Mouse (Mus musculus): Measurements from ENCODE around the gene Cks1b. TPM values are rescaled to one million over a fixed set of nuclear protein-coding genes. Genes with fewer than 3 reads are reported as not detected.

Gene Cks1b
- total RNA-seq, 1 experiment = 190 TPM

DNA sequence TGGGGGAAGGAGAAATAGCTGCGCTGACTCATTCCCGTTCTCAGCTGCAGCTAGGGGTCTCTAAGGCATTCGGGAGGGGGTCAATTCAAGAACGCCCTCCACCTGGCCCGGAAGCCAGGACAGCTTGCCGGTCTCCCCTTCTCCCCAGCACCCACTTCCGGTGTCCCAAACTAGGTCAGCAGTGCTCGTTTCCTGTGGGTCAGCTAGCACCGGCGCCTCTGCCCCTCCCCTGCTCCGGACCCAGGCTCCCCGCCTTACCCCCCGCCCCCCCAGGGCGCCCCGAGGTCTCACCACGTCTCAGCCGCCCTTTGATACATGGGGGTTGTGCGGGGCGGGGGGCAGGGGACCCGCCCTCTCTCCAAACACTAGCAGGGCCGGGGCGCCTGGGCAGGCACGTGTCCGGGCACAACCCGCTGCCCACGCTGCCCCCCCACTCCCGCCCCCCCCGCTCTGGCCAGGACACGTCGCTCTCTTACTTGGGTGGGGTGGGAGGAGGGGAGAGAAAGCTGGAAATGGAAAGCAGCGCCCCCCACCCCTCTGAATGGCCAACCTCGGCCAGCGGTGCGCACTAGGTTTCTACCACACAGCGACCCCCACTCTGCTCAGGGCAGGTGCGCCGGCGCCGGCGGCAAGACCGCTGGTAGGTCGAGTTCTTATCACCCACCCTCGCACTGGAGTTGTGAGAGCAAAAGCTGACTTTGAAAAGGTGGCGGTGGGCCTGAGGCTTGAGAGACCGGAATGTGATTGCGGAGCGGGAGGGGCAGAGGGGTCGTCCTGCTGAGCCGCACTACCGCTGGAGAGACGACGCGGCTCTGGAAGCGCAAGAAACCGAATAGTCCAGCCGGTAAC is 26.3 kb downstream of the Cks1b start:
- Histone ChIP-seq H3K9ac (ENCODE audit: insufficient read depth, low read depth, low read length, poor library complexity, severe bottlenecking) (peak overlapping the region; percentile 71), H3K4me3 (ENCODE audit: insufficient read depth in 1 of 2, low read depth in 1 of 2, low read length in 2 of 2, poor library complexity in 1 of 2, severe bottlenecking in 1 of 2) (peak overlapping the region; percentile 71 to 75), H3K9me3 (ENCODE audit: control insufficient read depth, insufficient read depth, low read depth, low read length) (no peaks in the 10 kb centered on the region), H3K36me3 (ENCODE audit: control insufficient read depth, insufficient read depth, low read length, poor library complexity, severe bottlenecking) (no peaks in the 10 kb centered on the region; the same call in 1 of the 2 replicates), H3K4me1 (ENCODE audit: control insufficient read depth in 2 of 2, insufficient read depth in 2 of 2, low read length in 2 of 2, poor library complexity in 1 of 2) (peaks cover 0 to 30% of the 10 kb centered on the region in 2 experiments; a peak in 3 of 4 replicates), H3K27ac (ENCODE audit: insufficient read depth, low read depth, low read length, poor library complexity, severe bottlenecking) (peak overlapping the region; percentile 24; the same call in 1 of the 2 replicates)
- DNase-seq (ENCODE audit: low read depth, low spot score) = no peak
- TF ChIP-seq MAFK (IDR thresholded peaks at IDR 0.05; ENCODE audit: insufficient read depth, low read depth, low read length) (no peak), HCFC1 (IDR thresholded peaks at IDR 0.05; ENCODE audit: borderline replicate concordance, insufficient read depth, low read length) (no peak), ZC3H11A (IDR thresholded peaks at IDR 0.05; ENCODE audit: borderline replicate concordance, low read depth, low read length) (no peak), ZNF384 (IDR thresholded peaks at IDR 0.05; ENCODE audit: low read depth, low read length) (no peak), CHD2 (IDR thresholded peaks at IDR 0.05; ENCODE audit: low read depth, low read length) (no peak)
- in situ Hi-C loops (cut with MboI; ENCODE audit: low sequenced_read_pairs in 2 of 2, unreplicated experiment in 2 of 2) = no loop called here

DNA sequence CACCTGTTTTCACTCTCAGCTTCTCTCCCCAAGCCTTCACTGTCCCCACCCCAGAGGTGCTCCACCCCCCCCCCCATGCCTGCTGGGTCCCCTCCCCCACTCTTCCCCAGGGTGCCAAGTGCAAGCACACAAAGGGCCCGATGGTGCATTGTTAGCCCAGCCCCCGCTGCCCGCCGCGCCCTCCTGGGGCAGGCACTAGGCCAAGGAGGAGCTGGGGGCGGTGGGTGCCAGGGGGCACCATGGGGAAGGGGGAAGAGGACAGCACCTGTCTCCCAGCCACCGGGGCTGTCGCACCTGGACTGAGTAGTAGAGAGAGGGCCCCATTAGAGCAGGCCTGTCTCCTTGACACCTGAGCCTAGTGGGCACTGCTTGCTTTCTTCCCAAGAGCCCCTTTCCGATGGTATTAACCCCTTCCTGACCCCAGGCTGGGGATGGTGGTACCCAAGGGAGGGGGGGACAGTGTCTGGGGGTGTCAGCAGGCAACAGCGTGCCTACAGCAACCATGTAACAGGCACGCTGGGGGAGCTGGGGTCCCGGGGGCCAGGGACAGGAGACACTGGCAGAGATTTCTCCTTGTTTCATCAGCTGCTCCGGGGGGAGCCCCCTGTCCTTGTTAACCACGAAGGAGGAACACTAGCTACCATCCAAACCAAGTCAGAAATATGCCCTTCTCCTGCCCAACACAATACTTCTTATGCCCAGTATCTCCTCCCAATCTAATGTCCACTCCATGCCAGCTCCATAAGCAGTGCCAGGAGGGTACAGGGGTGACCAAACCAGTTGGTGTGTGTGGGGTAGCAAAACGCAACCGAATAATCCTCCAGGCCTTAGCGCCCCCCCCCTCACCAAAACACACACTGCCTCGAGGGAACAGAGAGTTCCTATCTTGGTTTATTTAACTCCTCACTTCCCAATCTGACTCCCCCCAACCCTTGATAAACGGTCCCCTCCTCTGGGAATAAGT is 27.2 kb downstream of the Cks1b start:
- Histone ChIP-seq H3K36me3 (ENCODE audit: control insufficient read depth, insufficient read depth, low read length, poor library complexity, severe bottlenecking) (no peaks in the 10 kb centered on the region; the same call in 1 of the 2 replicates), H3K9me3 (ENCODE audit: control insufficient read depth, insufficient read depth, low read depth, low read length) (no peaks in the 10 kb centered on the region), H3K4me1 (ENCODE audit: control insufficient read depth in 2 of 2, insufficient read depth in 2 of 2, low read length in 2 of 2, poor library complexity in 1 of 2) (peaks cover 0 to 38% of the 10 kb centered on the region in 2 experiments; a peak in 3 of 4 replicates), H3K9ac (ENCODE audit: insufficient read depth, low read depth, low read length, poor library complexity, severe bottlenecking) (peak overlapping the region; percentile 71), H3K4me3 (ENCODE audit: insufficient read depth in 1 of 2, low read depth in 1 of 2, low read length in 2 of 2, poor library complexity in 1 of 2, severe bottlenecking in 1 of 2) (peak overlapping the region; percentile 71 to 75), H3K27ac (ENCODE audit: insufficient read depth, low read depth, low read length, poor library complexity, severe bottlenecking) (no peak overlapping the region)
- DNase-seq (ENCODE audit: low read depth, low spot score) = no peak
- in situ Hi-C loops (cut with MboI; ENCODE audit: low sequenced_read_pairs in 2 of 2, unreplicated experiment in 2 of 2) = no loop called here
- TF ChIP-seq MAFK (IDR thresholded peaks at IDR 0.05; ENCODE audit: insufficient read depth, low read depth, low read length) (no peak), CHD2 (IDR thresholded peaks at IDR 0.05; ENCODE audit: low read depth, low read length) (no peak), ZNF384 (IDR thresholded peaks at IDR 0.05; ENCODE audit: low read depth, low read length) (no peak), ZC3H11A (IDR thresholded peaks at IDR 0.05; ENCODE audit: borderline replicate concordance, low read depth, low read length) (no peak), HCFC1 (IDR thresholded peaks at IDR 0.05; ENCODE audit: borderline replicate concordance, insufficient read depth, low read length) (no peak)

DNA sequence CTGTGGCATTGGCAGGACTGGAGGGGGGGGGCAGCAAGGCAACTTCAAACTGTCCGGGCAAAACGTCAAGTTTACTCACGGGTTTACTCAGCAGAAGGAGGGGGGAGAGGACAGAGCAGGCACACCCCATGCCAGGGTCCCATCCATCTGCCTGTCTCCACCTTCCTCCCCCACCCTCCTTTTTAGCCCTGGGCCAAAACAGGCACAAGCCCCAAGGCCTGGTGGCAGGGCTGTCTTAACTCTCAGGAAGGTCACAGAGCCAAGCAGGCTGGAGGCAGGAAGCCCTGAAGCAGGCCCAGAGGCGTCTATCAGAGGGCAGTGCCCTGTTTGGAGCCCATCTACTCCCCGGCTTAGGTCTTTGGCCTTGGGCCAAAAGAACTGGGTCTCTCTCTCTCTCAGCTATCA is 28.1 kb downstream of the Cks1b start:
- Histone ChIP-seq H3K4me1 (ENCODE audit: control insufficient read depth in 2 of 2, insufficient read depth in 2 of 2, low read length in 2 of 2, poor library complexity in 1 of 2) (peaks cover 0 to 42% of the 10 kb centered on the region in 2 experiments; a peak in 3 of 4 replicates), H3K27ac (ENCODE audit: insufficient read depth, low read depth, low read length, poor library complexity, severe bottlenecking) (no peak overlapping the region), H3K9me3 (ENCODE audit: control insufficient read depth, insufficient read depth, low read depth, low read length) (no peaks in the 10 kb centered on the region), H3K4me3 (ENCODE audit: insufficient read depth in 1 of 2, low read depth in 1 of 2, low read length in 2 of 2, poor library complexity in 1 of 2, severe bottlenecking in 1 of 2) (no peak overlapping the region), H3K36me3 (ENCODE audit: control insufficient read depth, insufficient read depth, low read length, poor library complexity, severe bottlenecking) (no peaks in the 10 kb centered on the region; the same call in 1 of the 2 replicates), H3K9ac (ENCODE audit: insufficient read depth, low read depth, low read length, poor library complexity, severe bottlenecking) (no peak overlapping the region)
- no peak for DNase-seq (ENCODE audit: low read depth, low spot score)
- TF ChIP-seq CHD2 (IDR thresholded peaks at IDR 0.05; ENCODE audit: low read depth, low read length) (no peak), HCFC1 (IDR thresholded peaks at IDR 0.05; ENCODE audit: borderline replicate concordance, insufficient read depth, low read length) (no peak), ZNF384 (IDR thresholded peaks at IDR 0.05; ENCODE audit: low read depth, low read length) (no peak), ZC3H11A (IDR thresholded peaks at IDR 0.05; ENCODE audit: borderline replicate concordance, low read depth, low read length) (no peak), MAFK (IDR thresholded peaks at IDR 0.05; ENCODE audit: insufficient read depth, low read depth, low read length) (no peak)
- in situ Hi-C loops (cut with MboI; ENCODE audit: low sequenced_read_pairs in 2 of 2, unreplicated experiment in 2 of 2) = no loop called here

All from ES-E14 (cell line).